Mouse (Mus musculus) MEL (cell line): Measurements from ENCODE around the gene Tmem30b.
"Not testable (repeated sequence)": the region's sequence is repeated elsewhere in the genome, so short reads cannot be mapped to it uniquely, and the experiment has no call there.

Source experiments
- CHD1 ChIP-seq: IDR thresholded peaks from 2 replicates; pipeline ENCODE4 v1.6.1; 2012; ENCODE audit warnings: low read depth, mild to moderate bottlenecking, inconsistent platforms, low read length, improper control_type of control experiment
- CTCF ChIP-seq, 3 experiments: IDR thresholded peaks in 2 of 3; conservative IDR thresholded peaks in 1 of 3; 2 replicates each; pipeline ENCODE4 v1.5.1; 2011 to 2012; ENCODE audit warnings: low read length in 3 of 3, low read depth in 2 of 3, mild to moderate bottlenecking in 2 of 3, improper control_type of control experiment in 1 of 3, inconsistent platforms in 1 of 3, mixed read lengths in 1 of 3, moderate library complexity in 1 of 3; ENCODE audit not compliant: control insufficient read depth in 1 of 3, insufficient read depth in 1 of 3, poor library complexity in 1 of 3, severe bottlenecking in 1 of 3
- EP300 ChIP-seq, 2 experiments: IDR thresholded peaks; 2 replicates each; pipeline ENCODE4 v1.6.1; 2011; ENCODE audit warnings: improper control_type of control experiment in 2 of 2, low read length in 2 of 2, low read depth in 1 of 2, mild to moderate bottlenecking in 1 of 2
- ETS1 ChIP-seq: IDR thresholded peaks from 2 replicates; pipeline ENCODE4 v1.6.1; 2012; ENCODE audit warnings: low read depth, mild to moderate bottlenecking, inconsistent platforms, low read length, improper control_type of control experiment, moderate library complexity
- JUND ChIP-seq: IDR thresholded peaks from 2 replicates; pipeline ENCODE4 v1.6.1; 2011; ENCODE audit warnings: low read depth, mild to moderate bottlenecking, improper control_type of control experiment, low read length
- MYB ChIP-seq: IDR thresholded peaks from 2 replicates; pipeline ENCODE4 v1.6.1; 2011; ENCODE audit warnings: mild to moderate bottlenecking, low read depth, low read length, improper control_type of control experiment
- NRF1 ChIP-seq: IDR thresholded peaks from 2 replicates; pipeline ENCODE4 v1.6.1; 2014; ENCODE audit warnings: low read depth, mild to moderate bottlenecking, inconsistent platforms, low read length, improper control_type of control experiment, moderate library complexity; ENCODE audit not compliant: poor library complexity, insufficient read depth, severe bottlenecking
- POLR2A ChIP-seq, 2 experiments: IDR thresholded peaks; 2 replicates each; pipeline ENCODE4 v1.6.1; 2011 to 2012; ENCODE audit warnings: low read length in 2 of 2, mild to moderate bottlenecking in 2 of 2, control low read depth in 1 of 2, improper control_type of control experiment in 1 of 2, low read depth in 1 of 2, moderate library complexity in 1 of 2; ENCODE audit not compliant: control insufficient read depth in 1 of 2, insufficient read depth in 1 of 2, poor library complexity in 1 of 2
- TCF12 ChIP-seq: IDR thresholded peaks from 2 replicates; pipeline ENCODE4 v1.6.1; 2014; ENCODE audit warnings: low read depth, mild to moderate bottlenecking, inconsistent platforms, low read length, improper control_type of control experiment, moderate library complexity
- UBTF ChIP-seq: IDR thresholded peaks from 2 replicates; pipeline ENCODE4 v1.6.1; 2012; ENCODE audit warnings: low read depth, mild to moderate bottlenecking, inconsistent platforms, low read length, improper control_type of control experiment, moderate library complexity, borderline replicate concordance; ENCODE audit not compliant: insufficient read depth
- USF2 ChIP-seq, 2 experiments: IDR thresholded peaks; 2 replicates each; pipeline ENCODE4 v1.6.1; 2011 to 2012; ENCODE audit warnings: improper control_type of control experiment in 2 of 2, low read length in 2 of 2, borderline replicate concordance in 1 of 2, inconsistent platforms in 1 of 2, low read depth in 1 of 2, mild to moderate bottlenecking in 1 of 2; ENCODE audit not compliant: insufficient read depth in 1 of 2
- ZC3H11A ChIP-seq: IDR thresholded peaks from 2 replicates; pipeline ENCODE4 v1.6.1; 2012; ENCODE audit warnings: low read depth, mild to moderate bottlenecking, inconsistent platforms, low read length, improper control_type of control experiment
- ZNF384 ChIP-seq: IDR thresholded peaks from 2 replicates; pipeline ENCODE4 v1.6.1; 2012; ENCODE audit warnings: low read depth, mild to moderate bottlenecking, inconsistent platforms, low read length, improper control_type of control experiment

DNA sequence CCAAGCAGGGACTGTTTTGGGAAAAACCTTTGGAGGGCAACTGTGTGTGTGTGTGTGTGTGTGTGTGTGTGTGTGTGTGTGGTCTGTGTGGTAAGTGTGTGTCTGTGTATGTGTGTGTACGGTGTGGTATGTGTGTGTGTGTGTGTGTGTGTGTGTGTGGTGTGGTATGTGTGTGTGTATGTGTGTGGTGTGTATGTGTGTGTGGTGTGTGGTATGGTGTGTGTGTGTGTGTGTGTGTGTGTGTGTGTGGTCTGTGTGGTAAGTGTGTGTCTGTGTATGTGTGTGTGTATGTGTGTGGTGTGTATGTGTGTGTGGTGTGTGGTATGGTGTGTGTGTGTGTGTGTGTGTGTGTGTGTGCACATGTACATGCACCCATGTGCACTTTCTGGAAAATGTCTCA is 18.1 kb downstream of the Tmem30b start:
- not testable (repeated sequence) for TF ChIP-seq UBTF; CTCF (IDR thresholded peaks at IDR 0.05 in 2 of 3, conservative IDR thresholded peaks at IDR 0.05 in 1 of 3; ENCODE audit: control insufficient read depth in 1 of 3, insufficient read depth in 1 of 3, low read depth in 2 of 3, low read length in 3 of 3, poor library complexity in 1 of 3, severe bottlenecking in 1 of 3); MYB; ZC3H11A; POLR2A (IDR thresholded peaks at IDR 0.05; ENCODE audit: control insufficient read depth in 1 of 2, insufficient read depth in 1 of 2, low read depth in 1 of 2, low read length in 2 of 2, poor library complexity in 1 of 2); CHD1; ETS1; USF2 (IDR thresholded peaks at IDR 0.05; ENCODE audit: borderline replicate concordance in 1 of 2, insufficient read depth in 1 of 2, low read depth in 1 of 2, low read length in 2 of 2); EP300 (IDR thresholded peaks at IDR 0.05; ENCODE audit: low read depth in 1 of 2, low read length in 2 of 2); ZNF384; JUND; NRF1; TCF12
